Mouse (Mus musculus) cerebellum, adult 2 months (tissue): ENCODE measurements at regions not wholly inside any gene's neighbourhood (a gene's known extent, or its start where the extent isn't known, plus 50 kb on each side); places are given as distances from the start of the nearest gene placed in this dataset.

Experiments used
- CTCF ChIP-seq: fragments of 200-500 bp; IDR thresholded peaks from 2 replicates; pipeline ENCODE4 v1.5.1; 2011; ENCODE audit warnings: low read depth, mild to moderate bottlenecking, control low read depth, low read length, moderate library complexity, borderline replicate concordance; ENCODE audit not compliant: insufficient read depth
- POLR2A ChIP-seq: fragments of 200-500 bp; IDR thresholded peaks from 2 replicates; pipeline ENCODE4 v1.6.1; 2011; ENCODE audit warnings: low read length, control low read depth, borderline replicate concordance; ENCODE audit not compliant: insufficient read depth

DNA sequence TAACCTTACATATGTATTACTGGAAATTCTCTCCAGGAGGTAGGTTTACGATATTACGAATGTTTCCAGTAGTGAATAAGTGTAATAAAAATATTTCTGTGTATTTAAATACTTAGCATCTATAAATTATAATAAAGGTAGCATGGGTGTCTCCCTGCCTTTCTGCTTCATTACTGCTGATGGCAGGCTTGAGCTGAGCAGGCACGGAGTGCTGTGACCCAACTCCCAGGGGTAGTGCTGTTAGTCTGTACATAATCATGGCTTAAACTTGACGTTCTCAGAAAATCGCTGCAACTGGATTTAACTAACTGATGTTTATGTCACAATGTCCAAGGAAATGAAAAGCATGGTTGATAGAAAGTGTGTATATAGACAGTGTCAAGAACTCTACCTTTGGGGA lies 727.8 kb upstream of the Frg1 start:
- TF ChIP-seq CTCF (no peak), POLR2A (no peak)
